Mouse (Mus musculus): Measurements from ENCODE around the gene Mllt3. TPM values are rescaled to one million over a fixed set of nuclear protein-coding genes. Genes with fewer than 3 reads are reported as not detected.

Gene Mllt3
- polyA plus RNA-seq, 1 experiment from 2014 or later = 11.2 TPM

GRCm38 (mm10) chr4:87852461-87852860, 180.7 kb downstream of the Mllt3 start:
- 89% methylated on average over 2 of the region's 2 CpGs for WGBS (ENCODE audit: missing documents)
- Histone ChIP-seq H3K36me3 (ENCODE audit: inconsistent target) (no peaks in the 10 kb centered on the region), H3K27ac (no peak overlapping the region), H3K79me2 (ENCODE audit: inconsistent target) (no peaks in the 10 kb centered on the region), H3K4me3 (ENCODE audit: inconsistent target) (no peak overlapping the region)

DNA sequence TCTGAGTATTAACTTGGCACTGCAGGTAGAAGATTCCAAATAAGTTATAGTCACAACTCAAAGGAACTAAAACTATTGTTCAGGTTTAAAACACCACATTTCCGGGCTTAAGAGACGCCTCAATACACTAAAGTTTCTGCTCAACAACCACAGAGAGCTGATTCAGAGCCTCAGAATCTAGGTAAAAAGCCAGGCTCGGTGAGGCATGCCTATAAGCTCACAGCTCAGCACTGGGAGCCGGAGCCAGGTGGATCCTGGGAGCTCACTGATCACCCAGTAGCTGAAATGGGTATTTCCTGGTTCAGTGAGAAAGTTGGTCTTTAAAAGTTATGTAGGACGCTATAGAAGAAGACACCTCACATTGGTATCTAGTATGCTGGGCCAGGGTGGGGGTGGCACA, 183.1 kb downstream of the Mllt3 start:
- 96% methylated on average over 5 of the region's 5 CpGs for WGBS (ENCODE audit: missing documents)
- no peak overlapping the region for H3K4me3 ChIP-seq (ENCODE audit: inconsistent target)
- no peak overlapping the region for H3K27ac ChIP-seq
- no peaks in the 10 kb centered on the region for H3K79me2 ChIP-seq (ENCODE audit: inconsistent target)
- no peaks in the 10 kb centered on the region for H3K36me3 ChIP-seq (ENCODE audit: inconsistent target)

DNA sequence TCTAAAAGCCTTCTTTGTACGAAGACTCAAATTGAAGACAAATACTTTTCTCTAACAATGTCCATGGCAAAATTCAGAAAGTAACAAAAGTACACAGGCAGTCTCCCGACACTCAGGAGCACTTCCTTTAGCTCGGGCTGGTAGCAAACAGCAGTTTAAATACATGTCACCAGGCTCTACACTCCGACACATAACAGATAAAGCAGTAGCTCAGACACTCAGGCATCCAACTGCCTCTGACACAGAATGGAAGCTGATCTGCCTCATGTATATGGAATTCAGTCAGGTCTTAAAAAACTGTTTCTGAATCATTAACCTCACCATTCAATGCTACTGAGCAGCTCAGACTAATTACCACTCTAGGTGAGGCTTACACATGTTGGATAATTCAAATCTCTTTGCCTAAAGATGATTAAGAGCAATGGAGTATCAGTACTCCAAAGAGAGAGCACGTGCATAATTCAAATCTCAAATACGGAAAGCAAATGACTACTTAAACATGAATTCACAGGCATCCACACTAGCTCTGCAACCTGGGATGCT, 188.4 kb downstream of the Mllt3 start:
- Histone ChIP-seq H3K4me3 (ENCODE audit: inconsistent target) (no peak overlapping the region), H3K36me3 (ENCODE audit: inconsistent target) (no peaks in the 10 kb centered on the region), H3K79me2 (ENCODE audit: inconsistent target) (no peaks in the 10 kb centered on the region), H3K27ac (no peak overlapping the region)
- WGBS (ENCODE audit: missing documents) = 89% methylated on average over 6 of the region's 6 CpGs

DNA sequence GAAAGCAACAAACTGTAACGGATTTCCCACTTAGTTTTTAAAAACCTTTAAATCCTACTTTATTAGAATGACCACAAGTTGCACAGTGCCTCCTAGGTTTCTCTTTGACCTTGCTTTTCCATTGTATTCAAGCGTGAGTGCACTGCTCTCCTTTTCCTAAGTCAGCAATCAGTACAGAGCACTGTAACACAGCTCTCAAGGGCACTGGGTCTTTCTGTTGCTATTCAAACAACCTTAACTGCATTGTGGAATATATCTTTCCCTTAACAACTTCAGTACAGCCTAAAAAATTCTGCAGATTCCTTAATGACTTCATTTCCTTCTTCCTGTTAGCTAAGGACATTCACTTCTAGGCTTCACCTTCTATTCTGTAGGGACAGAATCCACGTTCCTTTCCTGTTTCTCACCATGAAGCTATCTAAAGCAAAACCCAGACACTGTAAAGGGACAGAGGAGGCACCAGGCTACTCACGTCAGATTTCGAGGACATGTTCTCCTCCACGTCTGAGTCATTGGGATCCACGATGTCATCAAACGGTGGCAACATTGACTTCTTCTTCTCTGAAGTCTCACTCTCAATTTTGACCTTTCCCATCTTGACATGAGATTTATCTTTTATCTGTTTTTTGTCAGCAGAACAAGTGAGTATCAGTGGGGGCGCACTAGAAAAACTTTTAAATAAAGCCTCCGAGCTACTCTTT, 192.8 kb downstream of the Mllt3 start:
- WGBS (ENCODE audit: missing documents) = 92% methylated on average over 10 of the region's 10 CpGs
- Histone ChIP-seq H3K27ac (no peak overlapping the region), H3K79me2 (ENCODE audit: inconsistent target) (no peaks in the 10 kb centered on the region), H3K4me3 (ENCODE audit: inconsistent target) (no peak overlapping the region), H3K36me3 (ENCODE audit: inconsistent target) (no peaks in the 10 kb centered on the region)

DNA sequence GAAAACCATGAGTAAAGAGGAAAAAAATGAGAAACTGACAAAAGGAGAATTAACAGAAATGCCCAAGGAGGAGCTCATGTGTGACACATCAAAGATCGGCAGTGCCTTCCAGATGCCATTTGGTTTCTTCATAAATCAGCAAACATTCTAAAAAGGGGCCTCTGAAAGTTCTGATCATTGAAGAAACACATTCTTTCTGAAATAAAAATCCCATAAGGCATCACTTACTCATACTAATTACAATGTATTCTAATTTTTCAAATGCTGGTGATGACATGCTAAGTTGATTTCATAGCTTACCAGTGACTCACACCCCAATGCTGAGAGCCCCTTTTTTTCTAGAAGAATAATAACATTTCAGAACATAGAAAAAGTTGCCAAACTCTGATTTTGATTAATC, 194.4 kb downstream of the Mllt3 start:
- Histone ChIP-seq H3K27ac (no peak overlapping the region), H3K79me2 (ENCODE audit: inconsistent target) (no peaks in the 10 kb centered on the region), H3K36me3 (ENCODE audit: inconsistent target) (no peaks in the 10 kb centered on the region), H3K4me3 (ENCODE audit: inconsistent target) (no peak overlapping the region)
- WGBS (ENCODE audit: missing documents) = 89% methylated on average over 1 of the region's 1 CpGs

- no peaks in the 10 kb centered on the region for H3K36me3 ChIP-seq (ENCODE audit: inconsistent target)
- no peak overlapping the region for H3K27ac ChIP-seq
- H3K79me2 ChIP-seq (ENCODE audit: inconsistent target) = no peaks in the 10 kb centered on the region
- H3K4me3 ChIP-seq (ENCODE audit: inconsistent target) = no peak overlapping the region
- 100% methylated on average over 2 of the region's 2 CpGs for WGBS (ENCODE audit: missing documents)
Measured at GRCm38 (mm10) chr4:87837471-87838361, 195.4 kb downstream of the Mllt3 start.

DNA sequence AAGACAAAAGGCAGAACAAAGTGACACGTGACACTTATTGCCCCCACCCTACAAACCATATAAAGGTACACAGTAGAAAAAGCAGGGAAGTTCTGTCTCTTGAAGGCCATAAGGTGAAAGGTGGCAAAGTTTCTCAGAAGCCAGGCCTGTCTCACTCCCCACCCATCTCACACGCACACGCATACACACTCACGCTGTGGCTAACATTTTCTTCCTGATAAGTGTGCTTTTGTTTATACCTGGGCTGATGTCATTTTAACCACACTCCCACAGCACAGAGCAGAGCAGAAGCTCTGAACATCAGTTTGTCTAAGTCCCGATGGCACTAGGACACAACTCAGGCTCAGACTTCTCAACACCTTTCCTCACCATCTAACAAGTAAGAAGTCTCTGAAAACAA, 196.9 kb downstream of the Mllt3 start:
- H3K36me3 ChIP-seq (ENCODE audit: inconsistent target) = no peaks in the 10 kb centered on the region
- H3K27ac ChIP-seq = no peak overlapping the region
- no peak overlapping the region for H3K4me3 ChIP-seq (ENCODE audit: inconsistent target)
- 91% methylated on average over 5 of the region's 5 CpGs for WGBS (ENCODE audit: missing documents)
- no peaks in the 10 kb centered on the region for H3K79me2 ChIP-seq (ENCODE audit: inconsistent target)

DNA sequence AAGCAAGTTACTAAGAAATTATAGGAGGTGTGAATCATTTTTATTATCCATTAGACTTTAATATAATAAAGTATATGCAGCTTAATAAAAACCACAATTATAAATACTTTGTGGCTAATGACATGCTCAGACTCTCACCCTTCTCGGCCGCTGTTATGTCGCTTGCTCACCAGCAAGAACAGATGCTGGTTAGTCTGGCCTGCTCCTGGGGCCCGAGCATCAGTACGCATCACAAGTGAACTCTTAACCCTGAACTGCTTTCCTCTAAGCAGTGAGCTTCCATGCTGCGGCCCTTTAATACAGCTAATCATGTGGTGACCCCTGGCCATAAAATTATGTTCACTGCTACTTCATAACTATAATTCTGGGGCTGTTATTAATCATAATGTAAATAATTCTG, 198.0 kb downstream of the Mllt3 start:
- 98% methylated on average over 6 of the region's 6 CpGs for WGBS (ENCODE audit: missing documents)
- H3K4me3 ChIP-seq (ENCODE audit: inconsistent target) = no peak overlapping the region

DNA sequence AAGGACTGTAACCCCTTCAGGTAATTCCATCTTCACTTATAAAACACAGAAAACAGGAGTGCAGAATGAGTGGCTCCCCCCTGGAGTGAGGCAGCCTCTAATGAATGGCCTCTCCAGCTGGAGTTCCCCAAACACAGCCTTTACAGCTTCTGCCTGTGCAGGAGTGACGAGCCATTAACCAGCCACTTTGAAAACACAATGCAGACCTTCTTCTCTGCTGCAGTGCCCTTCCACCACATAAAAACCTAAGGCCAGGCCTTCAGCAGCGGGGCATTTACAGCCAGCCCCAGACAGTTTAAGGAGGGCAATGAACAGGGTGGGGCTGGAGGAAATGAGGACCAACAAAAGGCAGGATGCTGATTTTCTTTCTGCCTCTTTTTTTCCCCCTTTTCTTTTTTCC, 198.9 kb downstream of the Mllt3 start:
- no peaks in the 10 kb centered on the region for H3K36me3 ChIP-seq (ENCODE audit: inconsistent target)
- no peak overlapping the region for H3K4me3 ChIP-seq (ENCODE audit: inconsistent target)
- WGBS (ENCODE audit: missing documents) = 96% methylated on average over 2 of the region's 2 CpGs
- no peaks in the 10 kb centered on the region for H3K79me2 ChIP-seq (ENCODE audit: inconsistent target)
- H3K27ac ChIP-seq = no peak overlapping the region

More for the DNA sequence above, 198.0 kb downstream of the Mllt3 start:
- Histone ChIP-seq H3K36me3 (ENCODE audit: inconsistent target) (no peaks in the 10 kb centered on the region), H3K79me2 (ENCODE audit: inconsistent target) (no peaks in the 10 kb centered on the region), H3K27ac (no peak overlapping the region)

GRCm38 (mm10) chr4:87830794-87831306, 202.3 kb downstream of the Mllt3 start:
- Histone ChIP-seq H3K27ac (no peak overlapping the region), H3K79me2 (ENCODE audit: inconsistent target) (no peaks in the 10 kb centered on the region), H3K4me3 (ENCODE audit: inconsistent target) (no peak overlapping the region), H3K36me3 (ENCODE audit: inconsistent target) (no peaks in the 10 kb centered on the region)
- WGBS (ENCODE audit: missing documents) = 57% methylated on average over 6 of the region's 6 CpGs

- WGBS (ENCODE audit: missing documents) = 96% methylated on average over 5 of the region's 5 CpGs
- H3K4me3 ChIP-seq (ENCODE audit: inconsistent target) = no peak overlapping the region
- no peaks in the 10 kb centered on the region for H3K79me2 ChIP-seq (ENCODE audit: inconsistent target)
- no peak overlapping the region for H3K27ac ChIP-seq
- H3K36me3 ChIP-seq (ENCODE audit: inconsistent target) = no peaks in the 10 kb centered on the region
Measured at GRCm38 (mm10) chr4:87829426-87830063, 203.6 kb downstream of the Mllt3 start.

- WGBS (ENCODE audit: missing documents) = 67% methylated on average over 5 of the region's 5 CpGs
- H3K27ac ChIP-seq = no peak overlapping the region
- H3K79me2 ChIP-seq (ENCODE audit: inconsistent target) = no peaks in the 10 kb centered on the region
- no peak overlapping the region for H3K4me3 ChIP-seq (ENCODE audit: inconsistent target)
- no peaks in the 10 kb centered on the region for H3K36me3 ChIP-seq (ENCODE audit: inconsistent target)
Measured at GRCm38 (mm10) chr4:87826336-87826735, 206.8 kb downstream of the Mllt3 start.

GRCm38 (mm10) chr4:87823623-87824022, 209.5 kb downstream of the Mllt3 start:
- WGBS (ENCODE audit: missing documents) = 40% methylated on average over 3 of the region's 3 CpGs

DNA sequence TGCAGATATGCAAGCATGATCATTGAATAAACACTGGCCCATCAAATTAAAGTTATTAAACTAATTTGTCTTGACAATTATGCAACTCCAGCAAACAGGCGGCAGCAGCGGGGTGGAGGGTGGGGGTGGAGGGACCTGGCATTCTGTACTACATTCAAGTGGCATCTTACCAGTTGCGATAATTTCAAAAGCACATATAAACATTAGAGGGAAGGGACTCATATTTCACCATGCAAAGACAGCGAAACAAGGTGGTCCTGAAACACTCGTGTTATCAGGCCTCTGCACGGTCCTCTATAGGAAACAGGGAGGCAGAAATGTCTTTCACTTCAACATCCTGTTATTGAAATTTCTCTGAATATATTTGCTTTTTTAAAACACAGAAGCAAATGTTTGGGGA, 210.0 kb downstream of the Mllt3 start:
- WGBS (ENCODE audit: missing documents) = 38% methylated on average over 6 of the region's 6 CpGs
- Histone ChIP-seq H3K4me3 (ENCODE audit: inconsistent target) (no peak overlapping the region), H3K79me2 (ENCODE audit: inconsistent target) (no peaks in the 10 kb centered on the region), H3K27ac (no peak overlapping the region), H3K36me3 (ENCODE audit: inconsistent target) (no peaks in the 10 kb centered on the region)

More at GRCm38 (mm10) chr4:87823623-87824022, 209.5 kb downstream of the Mllt3 start:
- no peaks in the 10 kb centered on the region for H3K79me2 ChIP-seq (ENCODE audit: inconsistent target)
- H3K36me3 ChIP-seq (ENCODE audit: inconsistent target) = no peaks in the 10 kb centered on the region
- no peak overlapping the region for H3K4me3 ChIP-seq (ENCODE audit: inconsistent target)
- no peak overlapping the region for H3K27ac ChIP-seq

All from macrophage (primary cell).